Mouse (Mus musculus): ENCODE results near the gene Rai14.
"Not testable (repeated sequence)": the region's sequence is repeated elsewhere in the genome, so short reads cannot be mapped to it uniquely, and the experiment has no call there.

- TF ChIP-seq CTCF, EP300 (IDR thresholded peaks at IDR 0.05; ENCODE audit: low read depth): not testable (repeated sequence)
These were observed 181.1 kb downstream of the Rai14 start for GRCm38 (mm10) chr15:10533361-10533760.
